Mouse (Mus musculus): ENCODE measurements around the gene Inpp4a. TPM values are rescaled to one million over a fixed set of nuclear protein-coding genes. Genes with fewer than 3 reads are reported as not detected.

The Inpp4a gene
- polyA plus RNA-seq, 1 experiment = 74.6 TPM

DNA sequence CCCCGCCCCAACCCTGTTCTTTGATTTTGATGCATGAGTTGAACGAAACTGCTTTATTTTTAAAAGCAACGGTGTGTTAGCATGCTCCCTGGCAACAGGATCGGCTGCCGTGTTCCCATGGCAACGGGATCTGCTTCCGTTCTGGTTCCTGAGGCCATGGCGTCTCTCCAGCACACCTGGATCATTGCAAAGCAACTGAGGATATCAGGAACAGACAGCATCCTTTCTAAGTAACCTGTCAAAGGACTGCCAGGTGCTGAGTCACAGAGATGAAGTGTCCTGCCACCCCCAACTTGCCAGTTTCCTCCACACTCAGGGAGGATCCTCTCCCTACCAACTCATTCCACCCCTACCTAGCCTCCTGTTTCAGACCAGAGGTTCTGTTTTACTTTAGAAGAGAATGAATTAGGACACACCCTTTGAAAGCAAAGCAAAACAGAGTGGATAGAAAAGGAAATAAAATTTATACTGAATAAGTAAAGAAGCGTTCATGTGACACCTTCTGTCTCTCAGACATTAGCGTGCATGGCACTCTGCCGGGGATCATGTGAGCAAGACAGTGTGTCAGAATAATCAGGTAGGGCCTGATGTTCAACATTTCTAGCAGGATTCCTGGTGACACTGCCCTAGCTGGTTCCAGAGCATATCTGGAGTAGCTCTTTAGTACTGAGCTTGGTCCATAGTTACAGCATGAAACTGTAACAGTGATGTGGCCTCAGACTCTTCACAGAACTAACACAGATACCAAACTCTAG, 11.3 kb upstream of the Inpp4a start:
- TF ChIP-seq CTCF (IDR thresholded peaks at IDR 0.05; ENCODE audit: control insufficient read depth, insufficient read depth, insufficient replicate concordance, low read depth, low read length) = no peak
- TF ChIP-seq POLR2A (IDR thresholded peaks at IDR 0.05; ENCODE audit: control insufficient read depth, low read depth, low read length) = no peak

DNA sequence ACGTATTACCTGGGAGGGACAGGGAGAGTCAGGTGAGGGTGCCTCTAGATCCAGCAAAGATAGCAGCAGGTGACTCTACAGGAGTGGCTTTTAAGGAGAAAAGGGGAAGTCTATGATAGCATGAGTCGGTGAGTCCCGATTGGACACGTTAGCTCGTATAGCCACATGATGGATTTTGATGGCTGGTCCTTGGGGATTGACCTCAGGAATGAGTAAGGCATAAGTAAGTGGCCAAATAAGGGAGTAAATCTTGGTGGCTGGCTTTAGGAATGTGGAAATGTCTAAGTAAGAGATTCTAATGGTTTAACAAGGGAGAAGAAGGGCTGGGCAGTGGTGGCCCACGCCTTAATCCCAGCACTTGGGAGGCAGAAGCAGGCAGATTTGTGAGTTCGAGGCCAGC, 10.7 kb upstream of the Inpp4a start:
- TF ChIP-seq CTCF (IDR thresholded peaks at IDR 0.05; ENCODE audit: control insufficient read depth, insufficient read depth, insufficient replicate concordance, low read depth, low read length) = no peak
- no peak for TF ChIP-seq POLR2A (IDR thresholded peaks at IDR 0.05; ENCODE audit: control insufficient read depth, low read depth, low read length)
- Histone ChIP-seq H3K4me3 (ENCODE audit: control insufficient read depth, low read depth, low read length) (peak overlapping the region; percentile 34; the same call in 1 of the 2 replicates), H3K36me3 (ENCODE audit: control insufficient read depth, insufficient read depth, low read length) (no peaks in the 10 kb centered on the region), H3K27ac (ENCODE audit: control insufficient read depth, insufficient read depth, low read depth, low read length) (no peak overlapping the region), H3K27me3 (ENCODE audit: control insufficient read depth, insufficient read depth, low read length) (no peaks in the 10 kb centered on the region), H3K4me1 (ENCODE audit: control insufficient read depth, insufficient read depth, low read length) (no peaks in the 10 kb centered on the region; the same call in 1 of the 2 replicates)

More for the DNA sequence above, 11.3 kb upstream of the Inpp4a start:
- Histone ChIP-seq H3K27me3 (ENCODE audit: control insufficient read depth, insufficient read depth, low read length) (no peaks in the 10 kb centered on the region), H3K27ac (ENCODE audit: control insufficient read depth, insufficient read depth, low read depth, low read length) (no peak overlapping the region), H3K36me3 (ENCODE audit: control insufficient read depth, insufficient read depth, low read length) (no peaks in the 10 kb centered on the region), H3K4me1 (ENCODE audit: control insufficient read depth, insufficient read depth, low read length) (no peaks in the 10 kb centered on the region; the same call in 1 of the 2 replicates), H3K4me3 (ENCODE audit: control insufficient read depth, low read depth, low read length) (peak overlapping the region; percentile 41)

DNA sequence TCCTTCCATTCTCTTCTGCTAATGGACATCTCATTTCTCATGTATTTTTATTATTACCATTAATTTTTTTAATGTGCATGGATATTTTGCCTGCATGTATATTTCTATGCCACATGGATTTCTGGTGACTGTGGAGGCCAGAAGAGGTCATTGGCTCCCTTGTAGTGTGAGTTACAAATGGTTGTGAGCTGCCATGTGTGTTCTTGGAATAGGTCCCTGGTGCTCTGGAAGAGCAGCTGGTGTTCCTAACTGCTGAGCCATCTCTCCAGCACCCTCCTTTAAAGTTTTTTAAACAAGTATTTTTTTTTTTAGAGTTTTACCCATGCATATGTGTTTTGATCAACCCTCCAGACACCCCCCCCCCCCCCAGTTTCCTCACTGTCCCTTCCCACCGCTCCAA, 3.3 kb upstream of the Inpp4a start:
- H3K36me3 ChIP-seq (ENCODE audit: control insufficient read depth, insufficient read depth, low read length) = no peaks in the 10 kb centered on the region
- TF ChIP-seq CTCF (IDR thresholded peaks at IDR 0.05; ENCODE audit: control insufficient read depth, insufficient read depth, insufficient replicate concordance, low read depth, low read length) (no peak), POLR2A (IDR thresholded peaks at IDR 0.05; ENCODE audit: control insufficient read depth, low read depth, low read length) (no peak)
- no peaks in the 10 kb centered on the region for H3K27me3 ChIP-seq (ENCODE audit: control insufficient read depth, insufficient read depth, low read length)
- no peak overlapping the region for H3K4me3 ChIP-seq (ENCODE audit: control insufficient read depth, low read depth, low read length)
- H3K27ac ChIP-seq (ENCODE audit: control insufficient read depth, insufficient read depth, low read depth, low read length) = no peak overlapping the region
- peaks cover 11% of the 10 kb centered on the region for H3K4me1 ChIP-seq (ENCODE audit: control insufficient read depth, insufficient read depth, low read length)

DNA sequence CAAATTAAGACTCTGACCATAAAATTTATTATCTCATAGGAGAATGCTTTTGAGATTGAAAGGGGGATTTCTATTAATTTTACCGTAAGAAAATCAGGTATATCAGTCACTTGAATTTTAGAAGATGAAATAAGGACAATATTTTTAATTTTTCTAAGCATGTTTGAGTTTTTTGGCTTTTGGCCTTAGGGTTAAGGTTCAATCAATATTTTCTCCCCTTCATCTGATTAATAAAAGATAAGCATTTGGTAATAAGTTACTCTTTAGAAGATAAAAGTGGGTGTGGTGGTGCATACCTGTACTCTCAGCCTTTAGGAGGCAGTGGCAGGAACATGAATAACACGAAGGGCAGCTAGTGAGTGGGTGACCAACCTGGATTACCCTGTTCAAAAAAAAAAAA, 761 bp upstream of the Inpp4a start:
- Histone ChIP-seq H3K27ac (ENCODE audit: control insufficient read depth, insufficient read depth, low read depth, low read length) (no peak overlapping the region), H3K4me1 (ENCODE audit: control insufficient read depth, insufficient read depth, low read length) (peaks cover 13% of the 10 kb centered on the region), H3K36me3 (ENCODE audit: control insufficient read depth, insufficient read depth, low read length) (no peaks in the 10 kb centered on the region), H3K27me3 (ENCODE audit: control insufficient read depth, insufficient read depth, low read length) (no peaks in the 10 kb centered on the region), H3K4me3 (ENCODE audit: control insufficient read depth, low read depth, low read length) (peak overlapping the region; percentile 78; the same call in 1 of the 2 replicates)
- TF ChIP-seq POLR2A (IDR thresholded peaks at IDR 0.05; ENCODE audit: control insufficient read depth, low read depth, low read length) (no peak), CTCF (IDR thresholded peaks at IDR 0.05; ENCODE audit: control insufficient read depth, insufficient read depth, insufficient replicate concordance, low read depth, low read length) (no peak)

DNA sequence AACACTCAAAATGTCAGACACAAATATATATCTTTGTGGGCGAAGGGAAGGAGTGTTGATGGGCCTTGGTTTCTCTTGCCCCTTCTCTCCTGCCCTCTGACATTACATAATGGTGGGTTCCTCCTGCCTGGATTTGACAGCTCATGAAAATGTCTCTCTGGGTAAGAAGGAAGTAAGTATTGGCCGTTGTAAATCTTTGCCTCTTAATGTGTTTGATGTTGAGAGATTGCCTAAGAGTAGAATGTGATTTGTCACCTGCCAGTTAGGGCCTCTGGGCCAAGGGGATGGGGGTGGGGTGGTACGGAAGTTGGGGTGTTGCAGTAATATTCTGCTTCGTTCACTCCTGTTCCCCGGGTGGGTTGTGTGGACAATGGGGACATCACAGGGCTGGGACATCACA, 985 bp downstream of the Inpp4a start:
- Histone ChIP-seq H3K27ac (ENCODE audit: control insufficient read depth, insufficient read depth, low read depth, low read length) (peak overlapping the region; percentile 83; the same call in 1 of the 2 replicates), H3K4me1 (ENCODE audit: control insufficient read depth, insufficient read depth, low read length) (peaks cover 13% of the 10 kb centered on the region), H3K27me3 (ENCODE audit: control insufficient read depth, insufficient read depth, low read length) (no peaks in the 10 kb centered on the region), H3K4me3 (ENCODE audit: control insufficient read depth, low read depth, low read length) (peak overlapping the region; percentile 99), H3K36me3 (ENCODE audit: control insufficient read depth, insufficient read depth, low read length) (no peaks in the 10 kb centered on the region)
- no peak for TF ChIP-seq POLR2A (IDR thresholded peaks at IDR 0.05; ENCODE audit: control insufficient read depth, low read depth, low read length)
- no peak for TF ChIP-seq CTCF (IDR thresholded peaks at IDR 0.05; ENCODE audit: control insufficient read depth, insufficient read depth, insufficient replicate concordance, low read depth, low read length)

DNA sequence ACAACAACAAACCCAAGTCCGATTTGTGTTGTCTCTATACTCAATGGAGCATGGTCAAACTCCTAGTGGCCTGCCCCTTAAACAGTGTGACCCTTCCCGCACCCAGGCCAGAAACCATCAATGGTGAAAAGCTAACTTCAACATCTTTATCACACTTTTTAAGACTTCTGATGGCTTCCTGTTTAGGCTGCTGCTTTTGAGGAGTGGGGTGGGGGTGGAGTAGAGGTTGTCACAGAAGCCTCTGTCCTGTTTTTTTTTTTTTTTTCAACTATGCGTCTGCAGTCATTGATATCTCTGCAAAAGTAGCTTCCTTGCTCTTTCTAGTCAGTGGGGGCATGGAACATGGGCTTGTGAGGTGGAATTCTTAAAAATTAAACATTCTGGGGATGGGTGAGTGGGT, 3.1 kb downstream of the Inpp4a start:
- TF ChIP-seq CTCF (IDR thresholded peaks at IDR 0.05; ENCODE audit: control insufficient read depth, insufficient read depth, insufficient replicate concordance, low read depth, low read length) = no peak
- TF ChIP-seq POLR2A (IDR thresholded peaks at IDR 0.05; ENCODE audit: control insufficient read depth, low read depth, low read length) = no peak
- Histone ChIP-seq H3K36me3 (ENCODE audit: control insufficient read depth, insufficient read depth, low read length) (no peaks in the 10 kb centered on the region), H3K4me3 (ENCODE audit: control insufficient read depth, low read depth, low read length) (no peak overlapping the region), H3K27ac (ENCODE audit: control insufficient read depth, insufficient read depth, low read depth, low read length) (no peak overlapping the region), H3K4me1 (ENCODE audit: control insufficient read depth, insufficient read depth, low read length) (peaks cover 13% of the 10 kb centered on the region), H3K27me3 (ENCODE audit: control insufficient read depth, insufficient read depth, low read length) (no peaks in the 10 kb centered on the region)

DNA sequence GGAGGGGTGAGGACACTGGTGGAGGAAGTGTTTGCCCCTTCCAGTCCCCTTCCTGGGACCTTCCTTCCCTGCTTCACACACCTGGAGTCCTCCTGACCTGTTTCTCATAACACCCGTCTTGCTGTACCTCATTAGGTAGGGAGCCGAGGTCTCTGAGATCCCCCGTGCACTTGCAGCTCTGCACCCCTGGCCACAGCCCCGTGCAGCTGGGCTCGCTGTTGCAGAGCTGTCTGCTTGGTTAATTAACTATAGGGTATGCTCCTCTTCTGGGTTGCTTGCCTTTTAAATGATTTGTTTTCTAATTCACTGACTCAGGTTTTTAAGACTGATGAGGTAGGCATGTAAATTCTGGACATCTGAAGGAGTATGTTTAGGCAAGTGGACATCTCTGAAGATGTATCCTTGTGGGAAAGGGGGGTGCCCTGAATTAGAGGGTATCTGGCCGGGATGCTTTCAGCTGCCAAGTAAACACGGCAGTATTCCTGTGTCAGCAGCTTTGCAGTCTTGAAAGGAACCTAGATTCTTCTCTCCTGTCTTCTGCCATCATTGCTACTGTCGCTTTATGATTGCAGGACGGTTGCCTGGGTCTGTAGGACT, 6.1 kb downstream of the Inpp4a start:
- H3K27me3 ChIP-seq (ENCODE audit: control insufficient read depth, insufficient read depth, low read length) = no peaks in the 10 kb centered on the region
- H3K27ac ChIP-seq (ENCODE audit: control insufficient read depth, insufficient read depth, low read depth, low read length) = no peak overlapping the region
- peaks cover 4% of the 10 kb centered on the region; the same call in 1 of the 2 replicates for H3K4me1 ChIP-seq (ENCODE audit: control insufficient read depth, insufficient read depth, low read length)
- TF ChIP-seq CTCF (IDR thresholded peaks at IDR 0.05; ENCODE audit: control insufficient read depth, insufficient read depth, insufficient replicate concordance, low read depth, low read length) = no peak
- TF ChIP-seq POLR2A (IDR thresholded peaks at IDR 0.05; ENCODE audit: control insufficient read depth, low read depth, low read length) = no peak
- H3K4me3 ChIP-seq (ENCODE audit: control insufficient read depth, low read depth, low read length) = no peak overlapping the region
- H3K36me3 ChIP-seq (ENCODE audit: control insufficient read depth, insufficient read depth, low read length) = no peaks in the 10 kb centered on the region
